Mouse (Mus musculus) heart, embryonic 10.5 days (tissue): ENCODE measurements around the gene Dync2li1. TPM values are rescaled to one million over a fixed set of nuclear protein-coding genes. Genes with fewer than 3 reads are reported as not detected.

Experiments
- DNase-seq: peaks from one replicate; pipeline ENCODE4 v3.0.0-alpha.2; 2017; ENCODE audit warnings: low spot score
- H3K27ac ChIP-seq: fragments of 300-500 bp; sonication (generic); 2 replicates; pipeline ENCODE4 v1.5.1; 2016; ENCODE audit warnings: mild to moderate bottlenecking
- H3K27me3 ChIP-seq: fragments of 300-500 bp; sonication (generic); 2 replicates; pipeline ENCODE4 v1.6.1; 2016; ENCODE audit warnings: mild to moderate bottlenecking; ENCODE audit not compliant: poor library complexity, insufficient read depth, severe bottlenecking
- H3K36me3 ChIP-seq: fragments of 300-500 bp; sonication (generic); 2 replicates; pipeline ENCODE4 v1.6.1; 2016; ENCODE audit warnings: mild to moderate bottlenecking, moderate library complexity
- H3K4me1 ChIP-seq: fragments of 300-500 bp; sonication (generic); 2 replicates; pipeline ENCODE4 v1.6.1; 2016; ENCODE audit warnings: mild to moderate bottlenecking
- H3K4me3 ChIP-seq: fragments of 300-500 bp; sonication (generic); 2 replicates; pipeline ENCODE4 v1.5.1; 2016; ENCODE audit warnings: mild to moderate bottlenecking, moderate library complexity
- H3K9me3 ChIP-seq: fragments of 300-500 bp; sonication (generic); 2 replicates; pipeline ENCODE4 v1.6.1; 2016; ENCODE audit warnings: mild to moderate bottlenecking, moderate library complexity
- WGBS: fragments of 180-500 bp; shearing (Covaris S2); methylation state at CpG from one replicate; pipeline ENCODE4 v1.1.7; 2016; 5-methylcytosine and 5-hydroxymethylcytosine counted together
- polyA plus RNA-seq: library from polyadenylated mRNA; unstranded; fragments of >200 nt; fragmentation: Nextera tagmentation; extraction: Ambion mirVana; gene quantifications from 2 replicates; pipeline ENCODE4 v1.2.1, GENCODE M21; 2016

The Dync2li1 gene
- polyA plus RNA-seq, 1 experiment from 2014 or later: 17.2 TPM

DNA sequence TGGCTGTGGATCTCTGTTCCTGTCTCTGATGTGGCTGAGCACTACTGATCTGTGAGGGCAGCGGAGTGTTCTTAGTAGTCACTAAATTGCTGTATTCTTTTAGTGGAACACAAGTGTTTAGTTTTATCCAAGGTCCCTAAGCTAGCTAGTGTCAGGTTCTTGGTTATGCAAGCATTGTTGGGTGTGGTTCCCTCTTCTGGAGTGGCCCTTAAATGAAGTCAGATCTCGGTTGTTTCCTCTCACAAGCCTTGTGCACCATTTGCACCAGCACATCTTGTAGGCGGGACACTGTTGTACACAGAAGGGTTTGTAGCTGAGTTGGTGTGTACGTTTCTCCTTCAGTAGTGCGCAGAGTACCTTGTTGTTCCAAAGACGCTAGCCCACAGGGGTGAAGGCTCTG is 11.7 kb downstream of the Dync2li1 start:
- Histone ChIP-seq H3K4me3 (no peak overlapping the region), H3K27me3 (no peaks in the 10 kb centered on the region), H3K27ac (no peak overlapping the region), H3K36me3 (no peaks in the 10 kb centered on the region), H3K9me3 (no peaks in the 10 kb centered on the region), H3K4me1 (peaks cover 8% of the 10 kb centered on the region)
- 86% methylated on average over 6 of the region's 6 CpGs for WGBS
- no peak for DNase-seq

DNA sequence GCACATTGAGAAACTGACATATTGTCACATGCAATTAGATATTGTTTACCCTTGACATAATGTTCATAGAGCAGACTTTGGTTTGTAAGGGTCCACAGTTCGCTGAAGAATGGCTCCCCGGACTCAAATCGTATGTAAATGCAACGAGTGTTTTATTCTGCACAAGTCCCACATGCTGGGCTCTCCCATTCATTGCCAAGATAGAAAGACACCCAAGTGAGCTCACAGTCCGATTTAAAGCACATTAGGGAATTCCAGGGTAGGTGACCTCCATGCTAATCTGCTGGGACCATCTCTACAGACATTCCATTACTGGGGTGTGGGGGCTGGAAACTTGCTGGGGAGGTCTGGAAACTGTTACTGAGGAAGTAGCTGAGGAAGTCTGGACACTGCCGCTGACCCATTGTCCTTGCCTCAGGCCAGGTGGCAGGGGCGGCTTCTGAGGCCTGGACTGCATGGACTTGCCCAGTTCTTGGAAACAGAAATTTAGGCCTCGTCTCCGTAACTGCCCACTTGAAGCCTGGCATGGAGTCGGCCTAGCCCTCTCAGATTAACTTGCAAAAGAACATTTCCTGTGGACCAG is 13.6 kb downstream of the Dync2li1 start:
- 0 out of 2 replicates have a peak overlapping the region, but pooled peaks have one; percentile 38 for H3K27ac ChIP-seq
- WGBS: 62% methylated on average over 10 of the region's 10 CpGs
- no peaks in the 10 kb centered on the region for H3K36me3 ChIP-seq
- no peaks in the 10 kb centered on the region for H3K9me3 ChIP-seq
- H3K27me3 ChIP-seq: no peaks in the 10 kb centered on the region
- H3K4me1 ChIP-seq: peaks cover 22% of the 10 kb centered on the region
- DNase-seq: no peak
- no peak overlapping the region for H3K4me3 ChIP-seq

DNA sequence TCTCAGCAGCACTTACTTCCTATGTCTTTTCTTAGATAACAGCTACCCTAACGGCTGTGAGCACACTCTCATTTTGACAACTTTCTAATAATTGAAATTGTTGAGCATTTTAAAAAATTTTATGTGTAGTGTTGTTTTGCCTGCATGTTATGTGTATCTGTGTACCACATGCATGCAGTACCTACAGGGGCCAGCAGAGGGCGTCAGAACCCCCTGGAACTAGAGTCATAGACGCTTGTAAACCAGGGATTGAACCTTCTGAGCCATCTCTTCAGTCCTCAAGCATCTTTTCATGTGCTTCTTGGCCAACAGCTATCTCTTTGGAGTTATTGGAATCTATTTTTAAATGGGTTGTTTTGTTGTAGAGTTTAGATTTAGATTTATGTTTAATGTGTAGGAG is 15.6 kb downstream of the Dync2li1 start:
- peaks cover 35% of the 10 kb centered on the region for H3K4me1 ChIP-seq
- 34% methylated on average over 3 of the region's 3 CpGs for WGBS
- no peaks in the 10 kb centered on the region for H3K27me3 ChIP-seq
- H3K36me3 ChIP-seq: no peaks in the 10 kb centered on the region
- no peak overlapping the region for H3K27ac ChIP-seq
- no peak overlapping the region for H3K4me3 ChIP-seq
- no peaks in the 10 kb centered on the region for H3K9me3 ChIP-seq
- no peak for DNase-seq

DNA sequence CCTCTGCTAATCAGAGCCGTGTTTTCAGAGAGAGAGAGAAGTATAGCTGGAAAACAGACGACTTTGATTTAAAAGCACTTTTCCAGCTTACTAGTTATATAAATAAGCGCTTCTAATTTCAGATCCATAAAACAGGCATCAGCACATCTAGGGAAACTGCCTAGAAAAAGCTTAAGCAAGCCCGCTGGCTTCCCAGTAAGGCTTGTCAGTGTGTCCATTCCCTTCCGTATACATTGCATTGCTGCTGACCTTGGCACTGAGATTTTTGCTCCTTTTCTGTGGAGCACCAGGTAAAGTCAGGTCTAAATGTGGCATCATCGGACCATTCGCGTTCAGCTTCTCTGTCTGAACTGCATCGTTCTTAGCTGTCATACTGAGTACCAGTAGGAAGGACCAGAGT is 16.0 kb downstream of the Dync2li1 start:
- Histone ChIP-seq H3K27me3 (no peaks in the 10 kb centered on the region), H3K4me3 (no peak overlapping the region), H3K36me3 (no peaks in the 10 kb centered on the region), H3K4me1 (peaks cover 35% of the 10 kb centered on the region), H3K9me3 (no peaks in the 10 kb centered on the region), H3K27ac (no peak overlapping the region)
- DNase-seq: no peak
- WGBS: 88% methylated on average over 9 of the region's 9 CpGs

DNA sequence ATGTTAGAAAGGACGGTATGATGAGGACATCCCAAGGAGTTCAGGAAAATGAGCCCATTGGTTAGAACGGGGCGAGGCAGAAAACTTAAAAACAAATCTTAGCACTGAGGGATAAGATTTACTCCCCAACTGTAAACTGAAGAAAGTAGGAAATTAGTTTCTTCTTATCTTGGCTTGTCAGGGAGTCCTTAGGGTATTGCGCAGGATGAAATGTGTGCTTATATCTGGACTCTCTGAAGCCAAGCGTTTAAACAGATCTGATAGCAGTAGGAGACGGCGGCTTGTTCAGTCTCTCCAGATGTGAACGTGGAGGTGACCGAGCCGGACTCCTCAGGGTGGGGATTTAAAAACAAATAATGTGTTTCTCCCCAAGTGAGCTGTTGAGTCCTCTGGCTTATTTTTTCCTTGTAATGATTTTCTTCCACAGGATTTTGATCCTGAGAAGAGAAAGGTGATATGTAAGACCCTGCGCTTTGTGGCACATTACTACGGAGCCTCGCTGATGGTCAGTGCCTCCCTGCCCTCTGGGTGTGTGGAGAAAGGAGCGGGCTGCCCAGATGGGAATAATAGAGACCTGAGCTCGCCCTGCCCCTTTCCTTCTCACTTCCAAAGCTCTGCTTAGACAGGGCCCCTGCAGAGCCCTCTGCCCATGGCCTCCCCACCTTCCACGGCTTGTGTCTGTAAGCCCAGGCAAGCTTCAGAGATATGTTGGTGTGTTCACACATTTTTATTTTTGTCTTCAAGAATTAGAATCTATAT is 18.2 kb downstream of the Dync2li1 start:
- DNase-seq: no peak
- Histone ChIP-seq H3K27me3 (no peaks in the 10 kb centered on the region), H3K36me3 (no peaks in the 10 kb centered on the region), H3K9me3 (no peaks in the 10 kb centered on the region), H3K4me3 (no peak overlapping the region), H3K4me1 (peaks cover 35% of the 10 kb centered on the region), H3K27ac (no peak overlapping the region)
- 33% methylated on average over 16 of the region's 16 CpGs for WGBS

DNA sequence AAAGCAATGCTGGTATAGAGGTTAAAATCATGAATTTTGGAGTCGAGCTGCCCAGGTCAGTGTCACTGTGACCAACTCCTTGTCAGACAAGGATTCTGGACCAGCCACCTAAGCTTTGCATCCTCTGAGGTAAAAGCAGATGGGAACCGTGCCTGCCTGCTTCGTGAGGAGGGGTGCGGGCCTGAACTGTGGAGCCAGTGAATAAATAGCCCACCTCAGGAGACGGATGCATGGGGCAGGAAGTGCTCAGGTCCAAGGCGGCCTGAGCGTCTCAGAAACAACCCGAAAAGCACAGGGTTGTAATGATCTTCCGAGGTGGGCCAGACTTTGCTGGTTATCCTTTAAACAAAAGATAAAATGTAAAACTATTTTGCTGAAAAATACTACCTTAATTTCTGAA is 18.8 kb downstream of the Dync2li1 start:
- no peaks in the 10 kb centered on the region for H3K9me3 ChIP-seq
- H3K27ac ChIP-seq: no peak overlapping the region
- no peak overlapping the region for H3K4me3 ChIP-seq
- H3K36me3 ChIP-seq: no peaks in the 10 kb centered on the region
- H3K27me3 ChIP-seq: no peaks in the 10 kb centered on the region
- WGBS: 31% methylated on average over 9 of the region's 9 CpGs
- peaks cover 30% of the 10 kb centered on the region for H3K4me1 ChIP-seq
- DNase-seq: no peak

DNA sequence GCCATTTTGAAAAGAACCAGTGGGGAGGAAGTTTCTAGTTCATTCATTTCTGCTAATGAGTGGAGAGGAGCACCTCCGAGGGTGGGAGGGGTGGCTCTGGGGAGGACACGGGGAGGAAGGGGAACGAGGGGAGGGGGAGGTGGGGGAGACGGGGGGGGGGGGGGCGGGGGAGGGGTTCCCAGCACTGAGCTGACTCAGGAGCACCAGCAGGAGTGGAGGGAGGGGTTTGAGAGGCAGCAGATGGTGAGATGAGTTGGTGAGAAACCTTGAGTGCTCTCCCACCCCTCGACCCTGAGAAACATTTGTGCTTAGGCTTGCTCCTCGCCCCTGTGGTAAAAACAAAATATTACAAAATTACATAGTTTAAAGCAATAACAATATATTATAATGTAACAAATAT is 19.6 kb downstream of the Dync2li1 start:
- DNase-seq: no peak
- WGBS: 22% methylated on average over 3 of the region's 7 CpGs

DNA sequence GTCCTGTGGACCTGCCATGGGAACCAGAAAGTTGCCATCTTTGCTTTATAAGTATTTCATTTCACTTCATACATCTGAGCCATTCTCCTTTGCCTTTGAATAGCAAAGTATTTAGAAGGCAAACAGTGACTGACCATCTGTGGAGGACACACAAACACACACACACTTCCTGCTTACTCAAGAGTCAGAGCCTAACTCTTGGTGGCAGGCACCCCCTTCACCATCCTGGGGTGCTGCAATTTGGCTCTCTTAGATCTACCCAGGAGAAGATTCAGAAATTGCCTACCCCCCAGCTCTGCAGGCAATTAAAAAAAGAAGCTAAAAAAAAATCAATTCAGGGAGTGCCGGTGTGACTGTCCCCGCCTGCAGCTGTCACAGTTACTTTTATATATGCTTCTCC is 20.2 kb downstream of the Dync2li1 start:
- WGBS: 63% methylated on average over 2 of the region's 2 CpGs
- no peaks in the 10 kb centered on the region for H3K27me3 ChIP-seq
- H3K27ac ChIP-seq: no peak overlapping the region

More for the DNA sequence above, 19.6 kb downstream of the Dync2li1 start:
- no peaks in the 10 kb centered on the region for H3K27me3 ChIP-seq
- H3K36me3 ChIP-seq: no peaks in the 10 kb centered on the region
- H3K9me3 ChIP-seq: no peaks in the 10 kb centered on the region
- no peak overlapping the region for H3K4me3 ChIP-seq
- H3K27ac ChIP-seq: no peak overlapping the region
- H3K4me1 ChIP-seq: peaks cover 30% of the 10 kb centered on the region

DNA sequence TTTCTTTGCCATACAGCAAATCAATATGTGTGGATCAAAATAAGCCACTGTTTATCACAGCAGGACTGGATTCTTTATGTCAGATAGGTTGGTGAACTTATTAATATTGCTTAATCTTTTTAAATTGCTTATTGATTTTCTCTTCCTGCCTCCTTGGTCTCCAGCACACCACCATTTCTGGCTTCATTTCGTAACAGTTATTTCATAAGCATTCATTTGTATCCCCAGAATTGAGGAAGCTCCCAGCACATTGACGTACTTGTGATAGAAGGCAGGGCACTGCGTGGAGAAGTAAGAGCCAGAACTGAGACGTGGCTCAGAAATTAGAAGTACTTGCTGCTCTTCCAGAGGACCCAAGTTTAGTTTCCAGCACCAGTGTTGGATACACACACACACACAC is 21.3 kb downstream of the Dync2li1 start:
- Histone ChIP-seq H3K27ac (no peak overlapping the region), H3K9me3 (no peaks in the 10 kb centered on the region), H3K4me1 (peaks cover 33% of the 10 kb centered on the region), H3K4me3 (no peak overlapping the region), H3K27me3 (no peaks in the 10 kb centered on the region), H3K36me3 (no peaks in the 10 kb centered on the region)
- WGBS: 83% methylated on average over 4 of the region's 4 CpGs
- DNase-seq: no peak

More for the DNA sequence above, 20.2 kb downstream of the Dync2li1 start:
- H3K4me3 ChIP-seq: no peak overlapping the region
- peaks cover 30% of the 10 kb centered on the region for H3K4me1 ChIP-seq
- no peaks in the 10 kb centered on the region for H3K36me3 ChIP-seq
- H3K9me3 ChIP-seq: no peaks in the 10 kb centered on the region
- DNase-seq: no peak

DNA sequence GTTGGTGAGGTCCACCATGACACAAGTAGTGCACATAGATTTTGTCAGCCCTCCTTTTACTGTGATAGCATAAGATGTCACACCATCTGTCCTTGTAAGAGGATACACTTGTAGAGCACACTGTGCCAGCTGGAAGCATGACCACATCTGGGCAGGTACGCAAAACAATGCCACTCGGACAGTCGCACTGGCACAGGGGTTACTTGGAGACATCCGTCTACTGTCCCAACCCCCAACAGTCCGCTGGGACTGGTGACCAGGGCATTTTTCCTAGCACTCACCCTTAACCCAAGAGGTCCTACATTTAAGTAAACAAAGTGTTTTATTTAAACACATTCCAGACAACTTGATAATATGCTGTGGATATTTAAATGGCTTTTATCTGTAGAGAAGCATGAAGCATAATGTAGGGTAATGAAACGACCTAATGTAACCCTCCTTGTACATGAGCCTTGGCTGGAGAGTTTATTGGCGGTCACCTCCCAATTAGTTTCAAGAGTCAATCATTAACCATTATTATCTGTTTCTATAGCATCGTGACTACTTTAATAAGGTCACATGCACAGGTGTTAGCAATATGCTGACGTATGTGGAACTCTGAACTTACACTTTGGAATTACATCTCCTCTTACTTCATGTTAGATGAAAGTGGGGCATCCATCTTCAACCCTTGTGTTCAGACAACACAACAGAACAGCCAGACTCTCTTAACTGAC is 24.2 kb downstream of the Dync2li1 start:
- DNase-seq: no peak
- peaks cover 11% of the 10 kb centered on the region; the same call in 1 of the 2 replicates for H3K4me1 ChIP-seq
- H3K36me3 ChIP-seq: no peaks in the 10 kb centered on the region
- no peak overlapping the region for H3K27ac ChIP-seq
- no peak overlapping the region for H3K4me3 ChIP-seq
- no peaks in the 10 kb centered on the region for H3K9me3 ChIP-seq
- H3K27me3 ChIP-seq: no peaks in the 10 kb centered on the region
- 88% methylated on average over 9 of the region's 9 CpGs for WGBS

DNA sequence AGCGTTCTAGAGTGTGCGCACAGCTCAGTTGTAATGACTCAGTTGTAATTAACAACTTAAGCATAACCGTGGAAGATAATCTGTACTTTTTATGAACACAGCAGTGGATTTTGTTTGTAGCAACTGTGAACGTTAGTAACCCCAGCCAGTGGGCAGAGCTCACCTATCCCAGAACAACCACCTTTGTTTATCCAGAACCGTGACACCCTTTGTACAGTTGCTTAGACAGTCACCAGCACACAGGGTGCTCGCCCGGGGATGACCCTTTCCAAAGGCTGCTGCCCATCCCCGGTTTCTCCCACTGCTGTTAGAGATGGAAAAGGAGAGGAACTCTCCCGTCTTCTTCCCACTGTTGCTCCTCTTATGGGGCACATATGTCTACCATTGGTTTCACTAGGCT is 27.2 kb downstream of the Dync2li1 start:
- DNase-seq: no peak
- 90% methylated on average over 9 of the region's 9 CpGs for WGBS
- H3K27ac ChIP-seq: no peak overlapping the region
- H3K36me3 ChIP-seq: no peaks in the 10 kb centered on the region
- H3K4me1 ChIP-seq: peaks cover 13% of the 10 kb centered on the region; the same call in 1 of the 2 replicates
- H3K9me3 ChIP-seq: no peaks in the 10 kb centered on the region
- no peaks in the 10 kb centered on the region for H3K27me3 ChIP-seq
- H3K4me3 ChIP-seq: no peak overlapping the region

DNA sequence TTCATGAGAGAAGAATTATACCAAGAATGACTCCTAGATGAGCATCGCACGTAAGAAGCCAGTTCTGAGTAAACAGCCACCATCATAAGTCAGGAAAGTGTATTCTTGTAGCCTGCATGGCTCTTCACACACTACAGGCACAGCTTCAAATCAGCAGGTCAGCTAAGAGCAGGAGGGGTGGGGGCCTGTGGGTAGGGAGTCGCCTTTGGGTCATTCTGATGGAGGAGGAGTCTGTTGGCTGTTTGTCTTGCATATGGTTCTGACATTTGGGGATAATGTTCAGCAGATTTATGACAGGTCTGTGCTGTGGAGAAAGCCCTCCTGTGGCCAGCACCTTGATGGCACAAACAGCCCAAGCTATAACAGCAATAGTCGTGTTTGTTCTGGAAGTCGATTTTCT is 29.9 kb downstream of the Dync2li1 start:
- Histone ChIP-seq H3K27ac (no peak overlapping the region), H3K4me3 (no peak overlapping the region), H3K9me3 (no peaks in the 10 kb centered on the region), H3K36me3 (no peaks in the 10 kb centered on the region), H3K27me3 (no peaks in the 10 kb centered on the region), H3K4me1 (peaks cover 13% of the 10 kb centered on the region; the same call in 1 of the 2 replicates)
- WGBS: 80% methylated on average over 5 of the region's 5 CpGs
- no peak for DNase-seq
